Mouse (Mus musculus): ENCODE measurements around the gene Arl8b.

DNA sequence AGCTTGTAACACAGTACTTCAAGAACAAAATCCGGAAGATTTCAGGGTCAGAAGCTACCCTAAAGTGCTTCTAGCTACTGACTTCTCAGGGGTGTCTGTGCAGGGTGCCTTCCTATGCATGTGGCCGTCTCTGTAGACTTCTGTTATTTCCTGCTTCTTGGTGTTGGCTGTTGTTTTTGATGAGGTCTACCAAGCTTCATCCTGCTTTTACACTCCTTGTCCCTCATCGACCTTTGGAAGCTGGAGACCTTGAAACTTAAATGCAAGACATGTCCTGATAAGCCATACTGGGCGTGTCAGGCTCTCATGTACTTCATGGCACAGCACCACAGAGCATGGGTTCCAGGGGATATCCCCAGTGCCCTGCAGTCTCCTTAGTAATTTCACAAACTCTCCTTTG is 55.1 kb downstream of the Arl8b start:
- TF ChIP-seq CTCF (IDR thresholded peaks at IDR 0.05; ENCODE audit: extremely low read depth, insufficient read length, insufficient replicate concordance, low read depth, low read length), result no peak
- TF ChIP-seq POLR2A (IDR thresholded peaks at IDR 0.05; ENCODE audit: low read depth, low read length), result no peak
